Mouse (Mus musculus) gastrocnemius, postnatal 36 days (tissue): Measurements from ENCODE around the gene Dlx4. TPM values are rescaled to one million over a fixed set of nuclear protein-coding genes. Genes with fewer than 3 reads are reported as not detected.

Source experiments
- DNase-seq, 2 experiments: peaks; one replicate each; pipeline ENCODE4 v3.0.0; 2022
- intact Hi-C: fragments of 180-260 bp; cut with DNase I; formaldehyde crosslinking; loops from one replicate; pipeline ENCODE4 v1.15.1; 2025
- total RNA-seq, 2 experiments: library from RNA; stranded (reverse); gene quantifications; 2 replicates each; pipeline ENCODE4 v1.2.3; 2021

Gene Dlx4
- total RNA-seq, 2 experiments from 2014 or later: not detected

- DNase-seq: peak; percentile 69 to 72
- intact Hi-C loops: loop anchor here (1.0 to 2.0 kb wide), 2 partner anchors 32 to 59 kb away; no protein-coding TSS in a partner anchor
Observed at GRCm38 (mm10) chr11:95106440-95107236, 39.4 kb downstream of the Dlx4 start.

- no peak for DNase-seq
- intact Hi-C loops: no loop called here
Observed at GRCm38 (mm10) chr11:95105274-95105874, 40.7 kb downstream of the Dlx4 start.

- intact Hi-C loops: no loop called here
Observed at GRCm38 (mm10) chr11:95104266-95104665, 41.8 kb downstream of the Dlx4 start.

GRCm38 (mm10) chr11:95102161-95102904 lies 43.7 kb downstream of the Dlx4 start:
- intact Hi-C loops: no loop called here
- DNase-seq: no peak

More at GRCm38 (mm10) chr11:95104266-95104665, 41.8 kb downstream of the Dlx4 start:
- no peak for DNase-seq

- DNase-seq: no peak
- intact Hi-C loops: no loop called here
Observed at GRCm38 (mm10) chr11:95101071-95101788, 44.8 kb downstream of the Dlx4 start.

- no peak for DNase-seq
- intact Hi-C loops: no loop called here
Observed at GRCm38 (mm10) chr11:95100393-95100792, 45.7 kb downstream of the Dlx4 start.

GRCm38 (mm10) chr11:95098346-95099095 lies 47.5 kb downstream of the Dlx4 start:
- DNase-seq: no peak
- intact Hi-C loops: no loop called here

- no peak for DNase-seq
- intact Hi-C loops: no loop called here
Observed at GRCm38 (mm10) chr11:95097889-95098288, 48.2 kb downstream of the Dlx4 start.

GRCm38 (mm10) chr11:95096608-95097373 lies 49.3 kb downstream of the Dlx4 start:
- DNase-seq: no peak
- intact Hi-C loops: no loop called here

- no peak for DNase-seq
- intact Hi-C loops: no loop called here
Observed at GRCm38 (mm10) chr11:95095596-95095995, 50.5 kb downstream of the Dlx4 start.

GRCm38 (mm10) chr11:95093077-95093476 lies 53.0 kb downstream of the Dlx4 start:
- no peak for DNase-seq
- intact Hi-C loops: no loop called here

Other genes starting within 250 kb of the Dlx4 start
- 100 to 1,000 TPM; 604 to 803 TPM for gene Col1a1, start 210.0 kb downstream of the Dlx4 start, total RNA-seq
- gene Hils1, start 178.7 kb downstream of the Dlx4 start, total RNA-seq: not detected
- gene Sgca, start 169.9 kb downstream of the Dlx4 start, total RNA-seq: 100 to 1,000 TPM; 252 to 259 TPM
- 10 to 100 TPM; 21.9 to 22.0 TPM for gene Ppp1r9b, start 155.2 kb downstream of the Dlx4 start, total RNA-seq
- under 1 TPM; 0.44 to 0.56 TPM for gene Samd14, start 136.4 kb downstream of the Dlx4 start, total RNA-seq
- 100 to 1,000 TPM; 370 to 480 TPM for gene Pdk2, start 104.9 kb downstream of the Dlx4 start, total RNA-seq
- 1 to 10 TPM; 3.2 to 4.0 TPM for gene Itga3, start 69.5 kb downstream of the Dlx4 start, total RNA-seq
- not detected for gene Dlx3, start 26.1 kb downstream of the Dlx4 start, total RNA-seq
- not detected for gene Tac4, start 115.3 kb upstream of the Dlx4 start, total RNA-seq
- gene Kat7, start 164.0 kb upstream of the Dlx4 start, total RNA-seq: 10 to 100 TPM; 20.8 to 25.1 TPM
- gene Fam117a, start 190.8 kb upstream of the Dlx4 start, total RNA-seq: 1 to 10 TPM; 2.0 to 2.2 TPM
- gene Slc35b1, start 238.4 kb upstream of the Dlx4 start, total RNA-seq: 10 to 100 TPM; 39.5 to 46.8 TPM